Mouse (Mus musculus): ENCODE measurements around the gene Btbd3. TPM values are rescaled to one million over a fixed set of nuclear protein-coding genes. Genes with fewer than 3 reads are reported as not detected.

The Btbd3 gene
- polyA plus RNA-seq, 1 experiment: not detected

DNA sequence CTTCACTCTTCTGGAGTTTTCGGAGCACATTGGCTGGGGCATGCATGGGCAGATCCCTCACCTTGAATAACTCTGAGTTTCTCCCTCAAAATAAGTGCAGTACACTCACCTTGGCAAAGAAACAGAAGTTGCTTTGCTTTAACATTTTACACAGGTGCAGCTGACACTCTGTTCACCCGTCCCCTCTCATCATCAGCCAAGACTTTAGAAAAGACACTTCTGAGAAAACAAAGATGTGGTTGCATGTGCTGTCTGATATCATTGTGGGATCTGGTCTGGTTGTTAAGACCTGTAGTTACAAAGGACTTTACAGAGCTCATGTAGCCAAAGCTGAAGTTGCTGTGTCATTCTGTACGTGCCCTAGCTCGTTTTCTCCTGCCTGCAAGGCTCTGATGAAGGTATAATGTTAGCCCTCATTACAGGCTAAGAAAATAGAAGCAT is 64.7 kb downstream of the Btbd3 start:
- no peak for TF ChIP-seq GATA1 (IDR thresholded peaks at IDR 0.05; ENCODE audit: low read length)

DNA sequence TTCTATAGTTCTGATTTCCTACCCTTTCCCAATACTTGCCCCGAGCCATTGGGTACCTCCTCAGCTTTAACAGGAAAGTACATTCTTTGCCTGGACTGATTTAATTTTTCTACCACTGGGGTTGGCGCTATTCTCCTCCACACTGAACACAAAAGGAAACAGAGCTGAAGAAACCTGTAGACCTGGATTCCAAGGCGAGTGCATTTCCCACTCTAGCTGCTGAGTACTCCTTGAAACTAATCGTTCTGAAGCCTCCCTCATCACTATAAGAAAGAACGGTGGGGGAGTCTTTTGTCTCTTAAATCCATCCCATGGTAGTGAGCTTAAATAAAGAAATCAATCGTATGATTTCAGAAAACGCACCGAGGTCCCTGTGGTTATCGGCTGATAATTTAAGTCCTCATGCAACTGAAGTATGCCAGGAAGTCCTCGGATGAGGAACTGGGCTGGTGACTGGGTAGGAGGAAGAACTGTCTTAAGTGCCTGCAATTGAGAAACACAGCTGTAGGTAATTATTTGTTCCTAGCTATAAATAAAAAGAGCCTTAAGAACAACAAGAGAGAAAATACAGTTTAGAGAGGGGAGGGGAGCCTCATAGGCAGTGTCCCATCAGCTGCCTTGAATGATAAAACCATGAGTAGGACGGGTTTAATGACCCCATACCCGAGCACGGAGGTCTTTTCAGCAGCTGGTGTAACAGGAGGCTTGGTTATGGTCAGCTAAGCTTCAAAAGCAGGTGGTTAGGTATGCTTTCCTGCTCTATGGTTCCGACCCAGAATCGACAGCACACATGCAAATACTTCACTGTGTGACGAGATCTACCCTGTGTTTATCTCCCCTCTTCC is 66.1 kb downstream of the Btbd3 start:
- no peak for TF ChIP-seq GATA1 (IDR thresholded peaks at IDR 0.05; ENCODE audit: low read length)

DNA sequence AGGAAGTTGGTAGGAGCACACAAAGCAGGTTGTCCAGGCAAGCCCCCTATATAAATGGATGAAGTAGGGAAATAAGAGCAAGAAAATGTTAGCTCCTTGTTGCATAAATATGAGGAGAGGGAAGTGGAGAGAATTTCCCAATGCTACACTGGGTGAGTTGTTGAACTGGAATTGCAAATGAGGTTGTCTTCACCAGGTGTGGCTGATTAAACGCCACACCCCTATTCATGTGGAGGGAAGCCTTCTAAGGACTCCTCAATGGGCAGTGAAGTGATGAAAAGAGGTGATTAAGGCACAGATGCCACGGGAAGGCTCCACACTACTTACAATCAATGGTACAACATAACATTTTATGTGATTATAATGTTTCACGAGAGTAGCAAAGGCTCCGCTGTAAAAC is 70.0 kb downstream of the Btbd3 start:
- no peak for TF ChIP-seq GATA1 (IDR thresholded peaks at IDR 0.05; ENCODE audit: low read length)

DNA sequence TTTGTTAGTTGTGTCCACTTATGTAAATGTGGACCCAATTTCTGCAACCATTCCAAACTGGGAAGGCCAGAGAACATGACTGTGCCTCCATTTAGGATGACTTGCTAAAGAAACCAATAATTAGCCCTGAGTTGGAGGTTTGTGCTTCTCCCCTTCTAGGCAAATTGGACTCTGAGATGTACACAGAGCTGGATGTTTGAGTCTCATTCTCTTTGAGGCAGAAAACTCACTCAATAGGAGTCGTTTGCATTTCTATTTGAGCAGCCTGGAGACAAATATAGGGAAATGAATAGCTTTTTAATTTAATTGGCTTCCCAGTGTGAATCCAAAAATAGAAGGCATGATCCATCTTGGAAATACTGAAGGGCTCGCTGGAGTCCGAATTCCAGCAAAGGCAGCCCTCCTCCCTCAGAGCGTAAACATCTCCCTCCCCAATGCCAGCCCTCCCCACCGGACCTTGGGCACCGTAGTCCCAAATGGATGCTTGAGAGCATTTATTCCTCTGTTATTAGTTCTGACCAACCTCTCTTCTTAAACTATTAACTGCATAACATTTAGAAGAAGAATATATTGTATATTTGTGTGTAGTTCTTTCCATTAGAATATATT is 81.6 kb downstream of the Btbd3 start:
- TF ChIP-seq GATA1 (IDR thresholded peaks at IDR 0.05; ENCODE audit: low read length): no peak

DNA sequence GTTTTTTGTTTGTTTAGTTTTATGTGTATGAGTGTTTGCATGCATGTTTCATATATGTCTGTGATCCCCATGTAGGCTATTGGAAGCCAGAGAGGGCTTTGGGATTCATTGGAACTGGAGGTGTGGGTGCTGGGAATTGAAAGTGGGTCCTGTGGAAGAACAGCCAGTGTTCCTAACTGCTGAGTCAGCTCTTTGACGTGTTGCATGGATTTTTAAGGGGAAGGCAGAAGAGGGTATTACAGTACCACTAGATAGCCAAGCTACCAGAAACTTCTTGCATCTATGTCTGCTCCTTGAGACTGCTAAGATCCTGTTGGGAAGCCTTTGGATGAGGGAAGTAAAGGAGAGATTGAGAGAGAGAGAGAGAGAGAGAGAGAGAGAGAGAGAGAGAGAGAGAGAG is 82.2 kb downstream of the Btbd3 start:
- TF ChIP-seq GATA1 (IDR thresholded peaks at IDR 0.05; ENCODE audit: low read length): no peak

DNA sequence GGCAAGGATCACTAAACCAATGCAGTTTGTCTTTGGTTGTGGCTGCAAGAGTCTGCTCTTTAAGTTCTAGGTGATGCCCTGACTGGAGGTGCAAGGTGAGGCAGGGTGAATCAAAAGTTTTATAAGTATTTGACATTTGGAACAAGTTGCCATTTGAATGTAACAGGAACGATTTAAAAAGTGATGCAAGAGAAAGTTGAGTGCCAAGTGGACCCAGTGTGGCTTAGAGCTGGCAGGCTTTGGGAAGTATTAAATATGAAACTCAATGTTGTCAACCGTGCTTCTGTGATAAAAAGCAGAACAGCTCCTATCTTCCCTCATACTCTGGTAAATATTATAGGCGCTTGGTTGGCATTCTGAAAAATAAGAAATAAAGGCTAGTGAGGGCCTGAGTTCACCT is 99.0 kb downstream of the Btbd3 start:
- no peak for TF ChIP-seq GATA1 (IDR thresholded peaks at IDR 0.05; ENCODE audit: low read length)

DNA sequence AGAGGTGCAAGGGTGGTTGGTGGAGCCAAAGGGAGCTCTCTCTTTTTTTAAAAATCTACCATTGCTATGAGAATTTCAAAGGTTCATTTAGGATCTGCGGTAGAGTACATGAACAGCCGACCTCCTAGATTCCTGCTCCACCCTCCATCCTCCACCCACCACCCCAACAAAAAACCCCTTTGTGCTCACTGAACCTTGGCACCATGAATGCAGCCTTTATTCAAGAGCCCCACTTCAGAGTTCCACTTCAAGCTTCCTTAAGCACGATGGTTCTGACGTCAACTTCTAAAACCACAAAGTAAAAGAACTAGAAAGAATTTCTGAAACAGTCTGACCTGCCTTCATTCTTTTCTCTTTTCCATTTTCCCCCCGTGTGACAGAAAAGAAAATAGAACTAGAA is 106.1 kb downstream of the Btbd3 start:
- no peak for TF ChIP-seq GATA1 (IDR thresholded peaks at IDR 0.05; ENCODE audit: low read length)

DNA sequence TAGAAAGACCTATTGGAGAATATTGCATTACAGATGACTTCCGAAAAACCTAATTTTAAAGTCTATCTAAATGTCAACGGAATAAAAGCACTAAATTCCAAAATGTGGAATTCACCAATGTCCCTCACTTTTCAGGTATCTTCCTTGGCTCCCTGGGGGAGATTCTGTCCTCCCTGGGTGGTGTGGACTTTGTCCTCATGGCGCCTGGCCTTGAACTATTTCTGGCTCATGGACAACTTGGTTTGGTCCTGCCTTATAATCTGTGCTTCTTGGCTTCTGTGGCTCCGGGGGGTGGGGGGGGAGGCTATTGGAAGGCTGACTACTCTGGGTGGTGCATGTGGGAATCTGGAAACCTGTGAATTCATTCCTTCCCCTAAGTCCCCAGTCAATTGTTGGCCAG is 109.0 kb downstream of the Btbd3 start:
- TF ChIP-seq GATA1 (IDR thresholded peaks at IDR 0.05; ENCODE audit: low read length): no peak

DNA sequence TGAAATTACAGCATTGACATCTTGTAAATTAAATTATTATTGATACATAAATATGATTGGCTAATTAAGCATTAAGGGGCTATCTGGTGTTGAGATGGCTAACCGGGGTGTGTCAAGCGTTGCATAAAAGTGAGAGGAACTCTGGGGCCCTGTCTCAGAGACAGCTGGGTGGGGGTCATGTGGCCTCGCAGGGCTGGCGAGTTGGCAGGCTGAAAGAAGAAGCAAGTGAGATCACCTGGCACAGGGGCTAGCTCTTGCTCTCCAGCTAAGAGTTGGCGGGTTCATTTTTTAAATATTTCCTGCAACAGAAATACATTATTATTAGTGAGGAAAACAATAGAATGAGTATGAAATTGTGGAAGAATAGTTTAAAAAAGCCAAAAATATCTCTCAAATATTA is 118.2 kb downstream of the Btbd3 start:
- no peak for TF ChIP-seq GATA1 (IDR thresholded peaks at IDR 0.05; ENCODE audit: low read length)

DNA sequence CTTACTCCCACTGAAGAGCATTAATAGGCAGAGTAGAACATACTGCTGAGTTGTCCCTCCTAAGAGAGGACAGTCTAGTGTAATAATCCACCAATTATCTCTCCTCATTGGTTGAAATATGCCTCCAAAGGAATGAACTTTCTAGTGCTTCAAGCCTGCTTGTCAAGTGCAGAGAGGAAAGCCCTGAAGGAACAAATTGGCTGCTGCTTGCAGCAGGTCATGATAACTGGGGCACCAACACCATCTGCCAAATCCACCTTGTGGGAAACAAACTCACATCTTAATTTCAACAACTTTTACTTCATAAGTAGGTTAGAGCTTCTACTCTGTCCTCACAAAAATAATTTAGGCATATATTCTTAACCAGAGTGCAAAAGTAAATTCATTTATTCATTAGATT is 122.5 kb downstream of the Btbd3 start:
- TF ChIP-seq GATA1 (IDR thresholded peaks at IDR 0.05; ENCODE audit: low read length): no peak

DNA sequence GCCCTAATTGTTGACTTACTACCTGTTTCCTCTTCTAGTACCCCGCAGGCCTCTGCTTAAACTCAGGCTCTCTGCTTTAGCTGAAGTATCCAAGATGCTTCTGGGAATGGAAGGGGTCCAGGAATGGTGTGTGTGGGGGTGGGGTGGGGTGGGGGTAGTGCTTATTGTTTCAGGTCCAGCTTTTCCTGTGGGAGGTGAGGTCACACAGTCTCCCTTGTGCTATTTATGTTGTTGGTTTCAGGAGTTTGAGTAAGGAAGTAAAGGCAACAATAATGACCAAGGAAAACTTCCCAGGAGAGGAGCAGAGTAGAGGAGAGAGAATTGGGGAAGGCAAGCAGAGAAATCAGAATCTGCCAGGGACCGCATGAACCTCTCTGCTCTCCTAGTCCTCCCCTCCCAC is 128.4 kb downstream of the Btbd3 start:
- TF ChIP-seq GATA1 (IDR thresholded peaks at IDR 0.05; ENCODE audit: low read length): no peak

DNA sequence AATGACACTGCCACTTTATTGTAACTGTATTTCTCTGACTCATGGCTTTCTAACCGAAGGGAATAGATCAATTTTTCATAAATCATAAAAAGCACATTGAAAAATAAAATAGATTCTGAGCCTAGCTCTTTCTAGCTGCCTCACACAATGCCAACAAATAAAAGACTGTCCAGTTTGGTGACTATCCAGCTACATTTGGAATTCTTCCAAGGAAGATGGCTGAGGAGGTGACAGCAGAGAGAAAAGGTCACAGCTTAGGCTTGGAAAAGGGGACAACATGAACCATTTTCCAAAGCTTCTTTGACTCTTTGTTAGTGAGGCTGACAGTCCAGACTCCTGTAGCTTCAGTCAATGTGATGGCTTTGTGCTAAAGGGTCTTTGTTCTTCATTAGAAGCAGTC is 132.2 kb downstream of the Btbd3 start:
- TF ChIP-seq GATA1 (IDR thresholded peaks at IDR 0.05; ENCODE audit: low read length): no peak

DNA sequence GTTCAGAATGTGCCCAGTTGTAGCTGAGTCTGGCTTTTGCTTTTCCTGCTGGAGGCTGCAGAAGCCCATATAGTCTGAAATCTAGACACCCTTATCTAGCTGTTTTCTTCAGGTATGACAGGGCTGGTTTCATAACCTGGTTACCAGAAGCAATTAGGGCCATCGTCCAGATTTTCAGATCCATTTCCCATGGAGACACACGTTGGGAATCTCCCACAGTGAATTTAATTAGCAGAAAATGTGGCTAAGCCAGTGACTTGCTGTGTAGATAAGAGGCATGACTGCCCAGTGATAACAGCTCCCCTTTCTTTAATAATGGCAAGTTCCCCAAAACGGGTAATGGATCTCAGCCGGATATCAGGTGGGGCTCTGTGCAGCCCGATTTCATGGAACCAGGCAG is 146.7 kb downstream of the Btbd3 start:
- TF ChIP-seq GATA1 (IDR thresholded peaks at IDR 0.05; ENCODE audit: low read length): no peak

DNA sequence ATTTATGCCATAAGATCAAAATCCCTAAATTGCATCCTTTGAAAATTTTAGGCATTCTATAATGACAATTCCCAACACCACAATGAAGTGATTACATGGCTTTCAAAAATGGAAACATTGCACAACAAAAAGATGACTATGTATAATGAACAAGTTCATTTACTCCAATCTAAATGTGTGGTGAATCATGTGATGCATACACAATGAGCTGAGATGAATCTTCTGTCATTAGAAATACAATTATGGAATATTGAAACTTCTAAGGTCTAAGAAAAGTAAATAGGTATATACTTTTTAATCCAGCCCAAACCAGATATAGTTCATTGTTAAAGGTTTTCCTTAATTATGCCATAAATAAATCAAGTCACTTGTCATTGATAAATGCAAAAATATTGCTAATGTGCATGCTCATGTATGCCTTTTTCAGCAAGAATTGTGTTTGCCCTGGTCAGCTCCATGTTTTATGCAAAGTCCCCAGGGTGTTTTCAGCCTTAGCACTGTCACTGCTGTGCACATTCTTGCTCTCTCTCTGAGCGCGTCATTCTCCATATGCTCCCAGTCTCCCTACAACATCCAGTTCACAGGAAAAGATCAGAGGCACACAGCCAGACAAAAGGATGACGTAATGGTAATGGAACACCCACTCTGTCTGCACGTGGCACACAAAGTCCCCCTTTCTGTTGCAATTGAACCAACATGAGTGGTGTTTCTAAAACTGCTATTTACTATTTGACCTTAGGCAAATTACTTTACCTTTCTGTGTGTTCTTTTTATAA is 149.6 kb downstream of the Btbd3 start:
- no peak for TF ChIP-seq GATA1 (IDR thresholded peaks at IDR 0.05; ENCODE audit: low read length)

DNA sequence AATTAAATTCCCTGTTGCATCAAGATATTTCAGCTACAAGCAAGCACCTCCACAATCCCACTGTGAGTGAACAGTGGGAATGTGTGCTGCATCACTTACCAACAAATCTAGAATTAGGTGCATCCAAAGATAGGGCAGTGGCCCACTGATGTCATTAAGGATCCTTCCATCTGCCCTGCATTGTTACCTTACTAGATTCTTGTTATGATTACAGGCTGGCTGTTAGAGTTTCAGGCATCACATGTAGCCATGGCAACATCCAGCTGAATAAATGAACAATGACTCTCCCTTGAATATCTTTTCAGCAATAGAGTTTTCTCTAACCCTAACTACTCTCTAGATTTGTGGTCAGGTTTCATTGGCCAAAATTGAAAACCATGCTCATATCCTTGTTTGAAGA is 150.3 kb downstream of the Btbd3 start:
- no peak for TF ChIP-seq GATA1 (IDR thresholded peaks at IDR 0.05; ENCODE audit: low read length)

DNA sequence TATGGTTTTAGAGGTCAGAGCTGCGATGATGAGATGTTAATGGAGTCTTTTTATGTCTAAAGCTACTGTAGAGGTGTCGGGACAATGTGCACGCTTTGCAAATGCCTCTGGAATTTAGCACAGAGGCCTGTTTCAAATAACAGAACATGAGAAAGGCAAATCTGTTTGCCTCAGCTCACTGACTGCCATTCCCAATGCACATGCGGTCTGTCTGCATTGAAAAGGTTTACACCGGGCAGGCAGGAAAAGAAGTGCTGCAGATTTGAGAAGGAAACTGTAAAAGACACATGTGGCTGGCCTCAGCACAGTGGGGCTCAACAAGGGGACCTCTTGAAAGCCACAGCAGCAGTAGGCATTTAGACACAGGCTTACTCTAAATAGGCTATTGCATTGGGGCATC is 156.2 kb downstream of the Btbd3 start:
- no peak for TF ChIP-seq GATA1 (IDR thresholded peaks at IDR 0.05; ENCODE audit: low read length)
